Mouse (Mus musculus) adrenal gland, postnatal 4 days (tissue): ENCODE results near the gene Cep164. TPM values are rescaled to one million over a fixed set of nuclear protein-coding genes. Genes with fewer than 3 reads are reported as not detected.
"Not testable (repeated sequence)": the region's sequence is repeated elsewhere in the genome, so short reads cannot be mapped to it uniquely, and the experiment has no call there.

Experiments used
- DNase-seq, 2 experiments: peaks; one replicate each; pipeline ENCODE4 v3.0.0; 2021 to 2022; ENCODE audit warnings: low spot score in 2 of 2, mixed read lengths in 2 of 2
- total RNA-seq, 2 experiments: library from RNA; stranded (reverse); gene quantifications; 2 replicates each; pipeline ENCODE4 v1.2.3; 2021

Cep164 gene
- total RNA-seq, 2 experiments from 2014 or later: 26.7 to 30.9 TPM

DNA sequence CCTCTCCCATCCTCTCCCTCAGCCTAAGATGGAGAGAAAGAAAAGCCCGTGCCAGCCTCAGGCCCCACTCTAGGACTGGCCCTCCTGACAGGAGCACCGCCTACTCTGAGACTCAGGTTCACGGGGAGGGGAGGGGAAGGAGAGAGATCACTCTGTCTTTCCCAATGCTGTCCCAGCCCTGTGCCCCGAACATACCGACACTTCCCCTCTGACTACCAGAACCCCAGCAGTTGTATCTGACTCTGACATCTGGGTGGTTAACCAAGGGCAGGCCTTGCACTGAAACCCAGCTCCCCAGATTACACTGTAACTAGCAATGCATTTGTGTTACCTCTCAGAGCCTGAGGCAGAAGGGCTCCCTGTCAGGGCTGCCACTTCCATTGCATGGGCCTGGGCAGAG is 40.1 kb downstream of the Cep164 start:
- DNase-seq: no peak

DNA sequence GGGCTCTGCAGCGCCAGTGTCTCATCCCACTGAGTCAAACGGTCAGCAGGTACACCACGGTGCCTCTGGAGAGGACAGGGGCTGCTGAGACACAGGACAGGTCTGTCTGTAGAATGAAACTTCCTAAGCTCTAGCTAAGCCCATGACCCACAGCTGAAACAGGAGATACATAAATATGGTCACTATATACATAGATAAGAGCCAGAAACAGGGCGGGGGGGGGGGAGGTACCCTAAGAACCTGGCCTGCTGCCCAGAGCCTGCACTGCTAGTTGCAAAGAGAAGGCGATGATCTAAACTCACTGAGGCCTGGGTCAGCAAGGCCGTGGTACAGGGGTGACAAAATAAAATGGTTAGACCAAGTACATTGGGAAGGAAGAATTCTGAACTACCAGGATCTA is 40.9 kb downstream of the Cep164 start:
- DNase-seq: no peak

DNA sequence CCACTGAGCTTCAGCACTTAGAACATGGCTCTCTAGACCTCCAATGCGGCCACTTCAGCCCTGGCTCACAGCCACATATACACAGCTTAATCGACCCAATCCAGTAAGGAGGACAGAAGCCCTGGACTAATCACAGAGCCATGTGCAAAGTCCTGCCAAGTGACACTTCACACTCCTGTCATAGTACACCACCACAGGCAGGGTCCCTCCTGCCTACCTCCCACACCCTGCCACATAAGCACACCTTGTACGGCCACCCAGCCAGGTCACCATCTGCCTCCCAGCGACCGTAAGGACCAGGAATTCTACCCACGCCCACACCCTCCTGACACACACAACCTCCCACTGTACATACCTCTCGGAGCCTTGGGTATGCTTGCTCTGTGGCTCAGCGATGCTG is 41.4 kb downstream of the Cep164 start:
- DNase-seq: no peak

DNA sequence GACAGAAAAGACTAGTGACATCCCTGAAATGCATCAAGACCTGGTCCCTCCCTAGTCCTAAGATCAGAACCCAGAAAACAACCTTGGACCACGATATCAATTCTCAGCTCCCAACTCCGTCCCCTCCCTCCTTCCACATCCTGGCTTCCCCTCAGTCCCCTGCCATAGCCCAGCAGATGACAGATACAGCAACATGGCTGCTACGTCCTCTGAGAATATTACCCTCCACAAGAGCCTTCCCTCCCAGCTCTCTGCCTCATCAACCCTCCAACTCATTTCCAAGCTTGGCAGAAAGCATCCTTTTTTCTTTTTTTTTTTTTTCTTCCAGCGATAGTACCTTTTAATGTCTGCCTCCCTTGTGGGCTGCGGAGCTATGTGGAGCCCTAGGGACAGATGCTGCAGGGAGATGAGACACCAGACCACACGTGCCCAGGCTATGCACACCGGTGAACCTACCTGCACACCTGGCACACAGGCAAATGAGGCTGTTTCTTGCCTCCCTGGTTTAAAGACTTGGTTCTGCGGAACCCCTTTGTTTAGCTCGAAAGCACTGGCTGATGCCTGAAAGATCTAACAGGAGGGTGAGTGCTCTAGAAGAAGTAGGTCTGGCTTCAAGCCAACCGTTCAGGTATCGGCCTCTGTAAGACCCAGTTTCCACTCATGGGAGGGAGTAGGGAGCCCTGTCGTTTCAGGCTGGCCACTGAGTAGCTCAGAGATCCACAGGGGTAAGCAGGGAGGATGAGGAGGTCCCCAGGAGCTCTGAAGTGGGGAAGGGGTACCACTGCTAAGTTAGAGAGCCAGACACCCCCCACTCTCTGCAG is 45.0 kb downstream of the Cep164 start:
- DNase-seq: no peak

DNA sequence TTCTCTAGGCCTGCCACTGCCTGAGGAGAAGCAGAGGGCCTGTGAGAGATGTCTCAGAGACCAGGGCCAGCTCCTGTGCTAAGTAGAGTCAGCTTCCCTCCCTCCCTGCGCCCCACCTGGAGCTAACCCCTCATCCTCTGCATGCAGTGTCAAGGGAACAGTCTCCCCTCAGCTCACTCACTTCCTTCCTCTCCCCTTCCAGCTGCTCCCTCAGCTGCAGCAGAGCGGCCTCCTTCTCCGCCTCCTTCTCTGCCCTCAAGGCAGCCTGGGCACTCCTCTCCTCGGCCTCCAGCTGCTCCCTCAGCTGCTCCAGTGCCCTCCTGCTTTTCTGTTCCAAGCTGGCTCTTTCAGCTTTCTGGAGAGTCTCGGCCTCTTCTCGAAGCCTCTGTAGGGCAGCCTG is 49.3 kb downstream of the Cep164 start:
- no peak for DNase-seq

DNA sequence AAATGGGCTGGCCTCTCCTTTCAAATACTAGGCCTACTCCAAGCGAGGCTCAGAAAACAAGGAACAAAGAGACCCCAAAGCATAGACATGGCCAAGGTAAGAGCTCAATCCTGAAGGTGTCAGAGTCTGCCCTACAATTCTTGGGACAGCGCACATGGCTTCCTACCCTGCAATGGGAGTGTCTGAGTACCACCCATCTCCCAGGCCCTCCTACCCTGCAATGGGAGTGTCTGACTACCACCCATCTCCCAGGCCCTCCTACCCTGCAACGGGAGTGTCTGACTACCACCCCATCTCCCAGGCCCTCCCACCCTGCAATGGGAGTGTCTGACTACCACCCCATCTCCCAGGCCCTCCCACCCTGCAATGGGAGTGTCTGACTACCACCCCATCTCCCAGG is 52.3 kb downstream of the Cep164 start:
- DNase-seq: not testable (repeated sequence)

DNA sequence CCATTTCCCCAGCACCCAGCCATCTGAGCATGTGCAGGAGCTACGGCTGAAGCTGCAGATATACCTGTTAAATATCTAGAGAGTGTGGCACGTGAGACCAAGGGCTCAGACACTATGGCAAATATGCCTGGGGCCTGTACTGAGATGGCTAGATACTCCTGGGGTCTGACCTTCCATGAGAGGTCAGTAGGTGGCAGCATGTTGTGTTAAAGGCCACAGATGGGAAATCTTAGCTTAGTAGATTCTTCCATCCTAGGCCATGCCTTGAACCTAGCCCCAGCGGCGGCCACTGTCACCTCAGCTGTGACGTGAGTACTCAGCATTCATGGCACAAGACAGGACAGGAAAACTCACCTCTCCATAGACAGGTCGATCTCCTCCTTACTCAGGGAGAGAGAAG is 54.4 kb downstream of the Cep164 start:
- DNase-seq: no peak

DNA sequence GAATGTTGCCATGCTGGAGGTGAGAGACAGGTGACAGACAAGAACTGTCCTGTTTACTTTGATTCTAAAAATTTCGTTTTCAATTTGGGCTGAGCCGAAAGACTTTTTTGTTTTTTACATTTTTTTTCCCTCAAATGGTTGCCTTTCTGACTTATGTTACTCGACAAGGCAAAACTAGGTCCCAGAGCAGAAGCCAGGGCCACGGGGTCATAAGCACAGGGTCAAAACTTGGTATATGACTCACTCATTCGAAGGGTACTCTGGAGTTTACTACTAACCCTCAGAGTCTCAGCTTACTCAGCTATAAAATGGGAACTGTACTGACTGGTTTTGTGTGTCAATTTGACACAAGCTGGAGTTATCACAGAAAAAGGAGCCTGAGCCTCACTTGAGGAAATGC is 58.9 kb downstream of the Cep164 start:
- DNase-seq: no peak

DNA sequence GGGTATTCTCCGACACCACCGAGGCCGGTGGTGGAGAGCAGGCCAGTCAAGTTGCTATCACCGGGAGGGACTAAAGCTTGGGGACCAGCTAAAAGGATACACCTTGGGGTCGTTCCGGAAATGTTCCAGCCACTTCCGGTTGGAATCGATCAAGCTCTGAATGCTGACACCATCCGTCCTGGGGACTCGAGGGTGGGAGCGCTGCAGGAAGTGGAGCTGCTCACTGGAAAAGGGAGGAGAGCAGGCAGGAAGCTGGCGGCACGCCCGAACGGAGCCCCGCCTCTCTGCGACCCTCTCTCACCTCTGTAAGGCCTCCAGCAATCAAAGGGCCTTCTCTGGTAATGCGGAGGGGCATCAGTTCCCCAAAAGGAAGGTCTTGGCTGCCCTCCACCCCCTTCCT is 60.1 kb downstream of the Cep164 start:
- no peak for DNase-seq

DNA sequence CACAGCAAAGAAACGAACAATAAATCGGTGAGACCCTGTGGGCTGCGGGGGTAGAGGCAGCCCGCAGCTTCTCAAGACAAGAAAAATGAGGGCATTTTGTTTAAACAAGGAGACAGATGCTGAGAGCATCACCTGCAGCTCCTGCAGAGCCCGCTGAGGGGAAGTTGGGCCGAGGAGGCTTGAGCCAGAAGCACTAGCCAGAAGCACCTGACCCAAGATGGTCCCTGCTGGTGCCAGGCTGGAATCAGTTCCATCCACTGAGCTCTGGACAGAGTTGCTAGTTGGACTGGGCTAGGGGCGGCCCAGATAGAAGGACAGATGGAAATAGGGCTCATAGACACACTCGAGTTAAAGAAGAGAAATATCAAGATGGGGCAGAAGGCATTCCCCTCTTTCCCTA is 61.3 kb downstream of the Cep164 start:
- DNase-seq: no peak

DNA sequence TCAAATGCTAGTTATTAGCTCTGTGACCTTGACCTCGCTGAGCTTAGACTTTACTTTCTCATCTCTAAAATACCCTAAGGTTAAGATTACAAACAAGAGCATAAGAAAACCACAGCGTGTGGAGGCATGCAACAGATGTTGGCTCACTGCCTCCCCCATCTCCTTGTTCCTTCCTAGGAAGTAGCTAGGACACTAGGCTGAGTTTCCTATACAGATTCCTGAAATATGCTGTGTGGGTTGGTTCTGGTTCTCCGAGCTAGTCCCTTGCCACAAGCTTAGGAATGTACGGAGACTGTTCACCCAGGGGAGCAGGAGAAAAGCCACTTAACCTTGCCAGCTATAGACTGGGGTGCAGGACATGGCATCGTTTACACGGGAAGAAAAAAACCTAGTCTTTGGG is 62.3 kb downstream of the Cep164 start:
- DNase-seq: no peak

DNA sequence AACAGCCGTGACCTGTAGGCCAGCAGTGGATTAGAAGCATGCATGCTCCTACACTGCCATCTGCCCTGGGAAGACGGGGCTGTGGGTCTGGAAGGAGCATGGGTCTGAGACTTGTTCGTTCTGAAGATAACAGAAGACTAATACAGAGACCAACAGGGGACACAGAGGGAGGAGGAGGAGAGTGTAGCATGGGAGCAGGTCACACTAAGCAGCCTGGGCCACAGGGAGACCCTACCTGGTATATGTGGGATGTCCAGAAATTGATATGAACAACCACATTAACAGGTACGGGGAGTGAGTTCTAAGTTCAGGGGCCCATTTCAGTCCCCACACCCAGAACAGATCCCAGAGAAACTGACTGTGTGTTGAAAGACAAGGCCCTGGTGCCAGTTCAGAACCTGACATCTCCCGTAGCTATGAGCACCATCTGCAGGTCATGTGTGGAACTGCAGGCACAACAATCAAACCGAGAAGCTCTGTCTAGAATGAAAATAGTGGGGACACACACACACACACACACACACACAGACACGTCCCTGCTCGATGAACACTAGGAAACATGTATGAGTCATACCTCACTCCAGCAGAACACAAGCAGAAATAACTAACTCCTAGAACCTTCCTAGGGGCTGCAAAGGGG is 73.9 kb downstream of the Cep164 start:
- peak in 1 of 2 experiments; percentile 22 for DNase-seq

DNA sequence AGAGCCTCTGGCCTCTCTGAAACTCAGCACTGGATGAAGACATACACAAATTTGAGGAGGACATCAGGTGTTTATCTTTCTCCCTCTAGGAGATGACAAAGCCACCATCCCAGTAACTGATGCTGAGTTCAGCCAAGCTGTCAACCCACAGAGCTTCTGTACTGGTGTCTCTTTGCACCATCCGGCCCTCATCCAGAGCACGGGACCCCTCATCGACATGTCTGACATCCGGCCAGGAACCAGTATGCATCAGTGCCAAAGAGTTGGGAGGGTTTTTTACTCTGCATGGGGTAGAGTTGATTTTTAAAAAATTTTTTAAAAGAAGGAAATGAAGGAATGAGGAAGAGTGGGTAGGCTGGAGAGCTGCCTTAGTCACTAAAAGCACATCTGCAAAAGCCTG is 78.6 kb downstream of the Cep164 start:
- no peak for DNase-seq

DNA sequence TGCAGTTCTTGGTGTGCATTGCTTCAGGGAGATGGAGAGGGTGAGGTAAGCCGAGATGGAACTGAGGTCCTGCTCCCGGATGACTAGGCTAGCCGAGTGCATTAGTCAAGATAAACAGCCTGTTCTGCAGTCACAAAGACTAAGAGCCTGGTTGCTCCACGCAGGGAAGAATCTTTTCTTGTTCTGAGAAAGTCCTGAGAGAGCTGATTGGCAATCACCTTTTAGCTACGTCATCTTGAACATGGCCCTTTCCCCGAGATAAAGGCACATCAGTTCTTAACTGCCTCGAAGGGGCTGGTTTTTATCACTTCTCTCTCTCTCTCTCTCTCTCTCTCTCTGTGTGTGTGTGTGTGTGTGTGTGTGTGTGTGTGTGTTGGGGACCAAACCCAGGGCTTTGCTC is 83.0 kb downstream of the Cep164 start:
- DNase-seq: no peak

DNA sequence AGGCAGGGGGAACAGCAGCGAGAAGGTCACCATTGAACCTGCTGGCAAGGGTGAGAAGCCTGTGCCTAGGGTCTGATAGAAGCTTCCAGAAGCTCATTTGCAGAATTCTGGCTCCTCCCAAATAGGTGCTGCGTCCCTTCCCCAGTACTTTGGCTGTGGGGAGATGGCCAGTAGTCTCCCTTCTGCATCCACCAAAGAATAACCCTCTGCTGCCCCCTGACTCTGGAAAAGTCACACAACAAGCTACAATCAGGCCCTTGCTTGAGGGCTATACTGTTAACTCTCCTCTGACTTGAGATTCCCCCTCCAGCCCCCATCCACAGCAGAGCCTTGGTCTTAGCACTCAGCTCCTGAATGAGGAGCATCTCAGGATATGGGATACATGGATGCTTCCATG is 87.9 kb downstream of the Cep164 start:
- DNase-seq: no peak

DNA sequence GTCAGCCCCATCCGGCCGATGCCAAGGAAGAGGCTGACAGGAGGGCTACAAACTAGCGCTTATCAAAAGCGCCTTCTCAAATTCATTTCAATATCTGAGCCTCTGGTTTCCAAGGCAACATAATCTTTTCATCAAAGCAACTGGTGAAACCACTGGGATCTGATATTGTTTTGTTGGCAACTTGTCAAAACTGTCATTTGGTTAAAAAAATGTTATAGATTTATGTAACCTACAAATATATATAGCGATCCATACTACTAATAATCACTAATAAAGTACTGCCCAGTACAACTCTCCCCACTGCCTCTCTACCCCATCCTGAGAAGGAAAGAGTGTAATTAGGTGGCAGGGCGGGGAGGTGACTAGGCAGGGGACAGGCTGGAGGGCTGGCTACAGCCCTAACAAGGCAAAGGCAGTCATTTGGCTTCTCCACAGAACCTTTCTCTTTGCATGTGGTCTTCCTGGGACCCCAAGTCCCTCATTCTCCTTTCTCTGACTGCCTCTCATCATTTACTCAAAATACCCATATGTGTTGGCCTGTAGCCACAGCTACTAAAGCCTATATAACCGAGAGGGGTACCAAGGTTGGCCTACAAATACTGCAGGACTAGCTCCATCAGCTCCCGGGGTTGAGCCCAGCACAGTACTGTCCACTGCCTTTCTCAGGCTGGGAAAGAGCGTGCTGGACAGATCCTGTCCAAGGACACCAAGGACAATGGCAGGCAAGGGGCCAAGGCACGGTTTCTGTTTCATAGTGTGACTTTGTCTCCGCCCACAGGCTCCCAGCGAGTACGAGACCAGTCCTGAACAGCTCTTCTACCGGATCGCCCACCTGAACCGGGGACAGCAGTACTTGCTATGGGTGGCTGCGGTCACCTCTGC is 88.5 kb downstream of the Cep164 start:
- peak; percentile 29 to 52 for DNase-seq

DNA sequence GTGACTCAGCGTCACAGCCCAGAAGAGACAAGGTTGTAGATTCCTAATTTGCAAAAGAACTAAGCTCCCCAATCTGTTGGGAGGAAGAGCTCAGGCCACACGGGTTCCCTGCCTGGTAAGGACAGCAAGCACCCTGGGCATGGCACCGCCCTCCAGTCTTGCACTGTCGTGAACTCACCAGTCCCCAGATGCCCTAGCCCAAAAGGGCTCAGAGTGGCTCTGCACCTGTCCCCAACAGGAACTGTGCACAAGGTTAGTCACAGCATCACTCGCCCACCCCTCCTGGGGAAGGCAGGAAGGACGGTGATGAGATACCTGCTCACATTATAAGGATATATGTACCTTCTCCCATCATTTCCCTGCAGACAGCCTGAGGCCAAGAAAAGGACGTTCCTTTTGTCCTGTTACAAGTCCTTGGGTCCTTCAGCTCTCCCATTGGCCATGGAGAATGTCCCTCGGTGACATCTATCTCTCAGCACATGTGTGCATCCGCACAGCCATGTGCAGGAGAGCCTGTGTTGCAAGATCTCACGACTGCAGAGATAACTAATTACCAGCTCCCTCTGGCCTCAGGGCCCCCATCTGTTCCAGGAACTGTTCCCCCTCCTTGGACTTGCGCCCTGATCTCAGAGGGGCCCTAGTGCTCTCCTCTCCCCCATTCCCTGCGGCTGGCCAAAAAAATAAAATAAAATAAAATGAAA is 89.3 kb downstream of the Cep164 start:
- no peak for DNase-seq

DNA sequence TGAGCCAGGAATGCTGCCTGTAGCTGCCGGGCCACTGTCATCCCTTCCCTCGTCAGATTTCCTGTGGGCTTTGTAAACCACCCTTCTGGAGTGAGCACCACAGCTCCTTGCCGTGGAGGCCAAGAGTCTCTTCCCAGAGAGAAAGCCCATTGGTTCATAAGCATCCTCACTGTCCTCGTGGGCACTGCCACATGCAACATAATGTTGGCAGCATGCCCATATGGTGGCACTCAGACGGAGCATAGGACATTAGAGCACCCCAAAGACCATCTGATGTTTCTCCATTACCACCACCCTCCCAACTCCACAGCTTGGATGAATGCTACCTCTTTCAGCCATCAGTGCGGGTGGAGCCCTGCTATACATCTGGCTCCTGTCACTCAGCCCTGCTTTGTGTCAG is 95.2 kb downstream of the Cep164 start:
- no peak for DNase-seq

DNA sequence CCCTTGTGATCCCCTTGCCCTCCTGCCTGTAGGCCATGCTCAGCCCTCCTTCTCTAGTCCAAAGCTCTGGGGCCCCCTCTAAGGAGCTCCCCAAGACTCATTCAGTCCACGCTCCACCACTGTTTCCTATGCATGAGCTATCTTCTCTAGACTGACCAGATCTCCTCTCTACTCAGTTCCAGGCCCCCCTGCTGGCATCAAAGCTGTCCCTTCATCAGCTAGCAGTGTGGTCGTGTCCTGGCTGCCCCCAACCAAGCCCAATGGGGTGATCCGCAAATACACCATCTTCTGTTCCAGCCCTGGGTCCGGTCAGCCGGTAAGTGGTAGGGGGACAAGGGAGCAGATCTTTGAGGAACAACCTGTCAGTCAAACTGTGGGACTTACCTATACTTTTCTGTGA is 96.6 kb downstream of the Cep164 start:
- no peak for DNase-seq

DNA sequence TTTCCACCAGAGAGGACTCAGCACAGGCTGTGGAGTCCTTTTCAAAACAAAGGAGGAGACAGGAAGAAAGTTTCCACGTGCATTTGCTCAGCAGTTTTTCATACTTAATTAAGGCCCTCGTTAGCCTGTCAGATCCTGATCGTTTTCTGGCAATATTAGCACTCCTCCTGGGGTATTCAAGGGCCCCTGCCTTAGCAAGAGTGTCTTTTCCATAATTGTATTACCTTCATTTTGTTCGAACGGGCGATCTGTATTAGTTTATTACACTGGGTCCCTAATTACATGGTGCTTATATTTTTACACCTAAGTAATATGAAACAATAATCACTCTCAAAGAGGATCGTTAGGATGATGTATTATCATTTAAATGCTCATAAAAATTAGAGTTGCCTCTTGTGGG is 108.5 kb downstream of the Cep164 start:
- DNase-seq: no peak
